Mouse (Mus musculus): ENCODE data around the gene Vipas39. TPM values are rescaled to one million over a fixed set of nuclear protein-coding genes. Genes with fewer than 3 reads are reported as not detected.
A peak's percentile ranks its signal among the peaks of the same experiment; 100 is the strongest.
"Not testable (repeated sequence)": the region's sequence is repeated elsewhere in the genome, so short reads cannot be mapped to it uniquely, and the experiment has no call there.

Gene Vipas39
- polyA plus RNA-seq (2014; fragmentation: Nextera tagmentation; extraction: Ambion mirVana), result 34.8 and 36.9 TPM in 2 replicates

- H3K27me3 ChIP-seq (ENCODE audit: control insufficient read depth, insufficient read depth, low read length), result no peaks in the 10 kb centered on the region
- WGBS (ENCODE audit: insufficient replicate concordance), result under 1% methylated on average over 31 of the region's 31 CpGs
- peak within 1 kb of the TSS; percentile 91 for H3K4me2 ChIP-seq
- peaks cover 8% of the 10 kb centered on the region; the same call in 1 of the 2 replicates for H3K4me1 ChIP-seq (ENCODE audit: control insufficient read depth, insufficient read depth, low read length)
- ATAC-seq (replicated peaks; ENCODE audit: insufficient number of reproducible peaks, low FRiP score, low TSS enrichment), result peak; percentile 95
- peak within 1 kb of the TSS; percentile 91 for H3K27ac ChIP-seq (ENCODE audit: low read depth, low read length)
- peak within 1 kb of the TSS; percentile 61 for H3K4me3 ChIP-seq (ENCODE audit: low read depth, low read length)
- no peaks in the 10 kb centered on the region for H3K9me3 ChIP-seq (replicated peaks; ENCODE audit: control insufficient read depth, low read length)
- peak within 1 kb of the TSS; percentile 94 for H3K9ac ChIP-seq (ENCODE audit: low read depth, low read length)
- peaks cover 32% of the 10 kb centered on the region for H3K36me3 ChIP-seq (ENCODE audit: control insufficient read depth, insufficient read depth, low read length)
Measured at GRCm38 (mm10) chr12:87266108-87266826, at the start of gene Vipas39, which contains the start of gene Ahsa1. TSS of gene Vipas39 (minus strand) at chr12:87266256. TSS of gene Ahsa1 (plus strand) at chr12:87266479.

- 78% methylated on average over 2 of the region's 2 CpGs for WGBS (ENCODE audit: insufficient replicate concordance)
- no peak overlapping the region for H3K4me2 ChIP-seq
- H3K4me3 ChIP-seq (ENCODE audit: low read depth, low read length), result no peak overlapping the region
- no peak overlapping the region for H3K9ac ChIP-seq (ENCODE audit: low read depth, low read length)
- no peak overlapping the region for H3K27ac ChIP-seq (ENCODE audit: low read depth, low read length)
- H3K27me3 ChIP-seq (ENCODE audit: control insufficient read depth, insufficient read depth, low read length), result no peaks in the 10 kb centered on the region
- ATAC-seq (replicated peaks; ENCODE audit: insufficient number of reproducible peaks, low FRiP score, low TSS enrichment), result no peak
- no peaks in the 10 kb centered on the region for H3K4me1 ChIP-seq (ENCODE audit: control insufficient read depth, insufficient read depth, low read length)
- H3K9me3 ChIP-seq (replicated peaks; ENCODE audit: control insufficient read depth, low read length), result no peaks in the 10 kb centered on the region
- peaks cover 24% of the 10 kb centered on the region for H3K36me3 ChIP-seq (ENCODE audit: control insufficient read depth, insufficient read depth, low read length)
Measured at GRCm38 (mm10) chr12:87313098-87313497, 47.0 kb upstream of the Vipas39 start.

- H3K27me3 ChIP-seq (ENCODE audit: control insufficient read depth, insufficient read depth, low read length); H3K4me1 ChIP-seq (ENCODE audit: control insufficient read depth, insufficient read depth, low read length); ATAC-seq (replicated peaks; ENCODE audit: insufficient number of reproducible peaks, low FRiP score, low TSS enrichment); H3K27ac ChIP-seq (ENCODE audit: low read depth, low read length); H3K4me3 ChIP-seq (ENCODE audit: low read depth, low read length); H3K9me3 ChIP-seq (replicated peaks; ENCODE audit: control insufficient read depth, low read length); H3K4me2 ChIP-seq; H3K9ac ChIP-seq (ENCODE audit: low read depth, low read length): not testable (repeated sequence)
- WGBS (ENCODE audit: insufficient replicate concordance), result 80% methylated on average over 4 of the region's 4 CpGs
- peaks cover 15% of the 10 kb centered on the region; the same call in 1 of the 2 replicates for H3K36me3 ChIP-seq (ENCODE audit: control insufficient read depth, insufficient read depth, low read length)
Measured at GRCm38 (mm10) chr12:87306584-87306844, 40.5 kb upstream of the Vipas39 start.

GRCm38 (mm10) chr12:87305767-87306583 lies 39.9 kb upstream of the Vipas39 start:
- H3K4me3 ChIP-seq (ENCODE audit: low read depth, low read length), result no peak overlapping the region
- no peak overlapping the region for H3K27ac ChIP-seq (ENCODE audit: low read depth, low read length)
- H3K36me3 ChIP-seq (ENCODE audit: control insufficient read depth, insufficient read depth, low read length), result peaks cover 15% of the 10 kb centered on the region; the same call in 1 of the 2 replicates
- no peaks in the 10 kb centered on the region; the same call in 1 of the 2 replicates for H3K4me1 ChIP-seq (ENCODE audit: control insufficient read depth, insufficient read depth, low read length)
- 46% methylated on average over 13 of the region's 13 CpGs for WGBS (ENCODE audit: insufficient replicate concordance)
- H3K27me3 ChIP-seq (ENCODE audit: control insufficient read depth, insufficient read depth, low read length), result peaks cover 3% of the 10 kb centered on the region; the same call in 1 of the 2 replicates
- ATAC-seq (replicated peaks; ENCODE audit: insufficient number of reproducible peaks, low FRiP score, low TSS enrichment), result no peak
- H3K4me2 ChIP-seq, result no peak overlapping the region
- no peak overlapping the region for H3K9ac ChIP-seq (ENCODE audit: low read depth, low read length)
- H3K9me3 ChIP-seq (replicated peaks; ENCODE audit: control insufficient read depth, low read length), result no peaks in the 10 kb centered on the region

GRCm38 (mm10) chr12:87301189-87301588 lies 35.1 kb upstream of the Vipas39 start:
- peaks cover 13% of the 10 kb centered on the region for H3K27me3 ChIP-seq (ENCODE audit: control insufficient read depth, insufficient read depth, low read length)
- H3K4me1 ChIP-seq (ENCODE audit: control insufficient read depth, insufficient read depth, low read length), result peaks cover 5% of the 10 kb centered on the region
- WGBS (ENCODE audit: insufficient replicate concordance), result 45% methylated on average over 4 of the region's 4 CpGs

GRCm38 (mm10) chr12:87300441-87300690 lies 34.3 kb upstream of the Vipas39 start:
- H3K27ac ChIP-seq (ENCODE audit: low read depth, low read length), result no peak overlapping the region

More at GRCm38 (mm10) chr12:87301189-87301588, 35.1 kb upstream of the Vipas39 start:
- Histone ChIP-seq H3K4me2 (no peak overlapping the region), H3K4me3 (ENCODE audit: low read depth, low read length) (no peak overlapping the region), H3K9ac (ENCODE audit: low read depth, low read length) (no peak overlapping the region), H3K36me3 (ENCODE audit: control insufficient read depth, insufficient read depth, low read length) (no peaks in the 10 kb centered on the region), H3K9me3 (replicated peaks; ENCODE audit: control insufficient read depth, low read length) (no peaks in the 10 kb centered on the region), H3K27ac (ENCODE audit: low read depth, low read length) (no peak overlapping the region)
- no peak for ATAC-seq (replicated peaks; ENCODE audit: insufficient number of reproducible peaks, low FRiP score, low TSS enrichment)

GRCm38 (mm10) chr12:87299657-87300440 lies 33.8 kb upstream of the Vipas39 start, which contains the start of gene Ism2:
TSS of gene Ism2 (minus strand) at chr12:87299705.
- H3K27ac ChIP-seq (ENCODE audit: low read depth, low read length), result no peak within 1 kb of the TSS
- H3K27me3 ChIP-seq (ENCODE audit: control insufficient read depth, insufficient read depth, low read length), result peaks cover 13% of the 10 kb centered on the region
- WGBS (ENCODE audit: insufficient replicate concordance), result under 1% methylated on average over 85 of the region's 86 CpGs

More at GRCm38 (mm10) chr12:87300441-87300690, 34.3 kb upstream of the Vipas39 start:
- Histone ChIP-seq H3K4me1 (ENCODE audit: control insufficient read depth, insufficient read depth, low read length) (peaks cover 5% of the 10 kb centered on the region), H3K36me3 (ENCODE audit: control insufficient read depth, insufficient read depth, low read length) (no peaks in the 10 kb centered on the region), H3K4me3 (ENCODE audit: low read depth, low read length) (peak overlapping the region; percentile 79), H3K4me2 (peak overlapping the region; percentile 99), H3K9me3 (replicated peaks; ENCODE audit: control insufficient read depth, low read length) (no peaks in the 10 kb centered on the region), H3K27me3 (ENCODE audit: control insufficient read depth, insufficient read depth, low read length) (peaks cover 13% of the 10 kb centered on the region), H3K9ac (ENCODE audit: low read depth, low read length) (peak overlapping the region; percentile 77)
- under 1% methylated on average over 9 of the region's 9 CpGs for WGBS (ENCODE audit: insufficient replicate concordance)
- ATAC-seq (replicated peaks; ENCODE audit: insufficient number of reproducible peaks, low FRiP score, low TSS enrichment), result no peak

GRCm38 (mm10) chr12:87299037-87299656 lies 33.1 kb upstream of the Vipas39 start:
- Histone ChIP-seq H3K4me3 (ENCODE audit: low read depth, low read length) (peak overlapping the region; percentile 79), H3K4me1 (ENCODE audit: control insufficient read depth, insufficient read depth, low read length) (peaks cover 5% of the 10 kb centered on the region), H3K27ac (ENCODE audit: low read depth, low read length) (no peak overlapping the region), H3K4me2 (peak overlapping the region; percentile 99), H3K9ac (ENCODE audit: low read depth, low read length) (peak overlapping the region; percentile 77), H3K27me3 (ENCODE audit: control insufficient read depth, insufficient read depth, low read length) (peaks cover 13% of the 10 kb centered on the region), H3K36me3 (ENCODE audit: control insufficient read depth, insufficient read depth, low read length) (no peaks in the 10 kb centered on the region), H3K9me3 (replicated peaks; ENCODE audit: control insufficient read depth, low read length) (no peaks in the 10 kb centered on the region)
- 6% methylated on average over 29 of the region's 29 CpGs for WGBS (ENCODE audit: insufficient replicate concordance)
- ATAC-seq (replicated peaks; ENCODE audit: insufficient number of reproducible peaks, low FRiP score, low TSS enrichment), result no peak

More at GRCm38 (mm10) chr12:87299657-87300440, 33.8 kb upstream of the Vipas39 start, which contains the start of gene Ism2:
- Histone ChIP-seq H3K4me1 (ENCODE audit: control insufficient read depth, insufficient read depth, low read length) (peaks cover 5% of the 10 kb centered on the region), H3K4me3 (ENCODE audit: low read depth, low read length) (peak within 1 kb of the TSS; percentile 79), H3K36me3 (ENCODE audit: control insufficient read depth, insufficient read depth, low read length) (no peaks in the 10 kb centered on the region), H3K9me3 (replicated peaks; ENCODE audit: control insufficient read depth, low read length) (no peaks in the 10 kb centered on the region), H3K4me2 (peak within 1 kb of the TSS; percentile 99), H3K9ac (ENCODE audit: low read depth, low read length) (peak within 1 kb of the TSS; percentile 77)
- ATAC-seq (replicated peaks; ENCODE audit: insufficient number of reproducible peaks, low FRiP score, low TSS enrichment), result peak; percentile 71

Measured in heart, embryonic 11.5 days (tissue).